Mouse (Mus musculus): ENCODE results near the gene Ccdc34. TPM values are rescaled to one million over a fixed set of nuclear protein-coding genes. Genes with fewer than 3 reads are reported as not detected.

Ccdc34 gene
- polyA plus RNA-seq, 1 experiment from 2014 or later: 53.8 TPM

DNA sequence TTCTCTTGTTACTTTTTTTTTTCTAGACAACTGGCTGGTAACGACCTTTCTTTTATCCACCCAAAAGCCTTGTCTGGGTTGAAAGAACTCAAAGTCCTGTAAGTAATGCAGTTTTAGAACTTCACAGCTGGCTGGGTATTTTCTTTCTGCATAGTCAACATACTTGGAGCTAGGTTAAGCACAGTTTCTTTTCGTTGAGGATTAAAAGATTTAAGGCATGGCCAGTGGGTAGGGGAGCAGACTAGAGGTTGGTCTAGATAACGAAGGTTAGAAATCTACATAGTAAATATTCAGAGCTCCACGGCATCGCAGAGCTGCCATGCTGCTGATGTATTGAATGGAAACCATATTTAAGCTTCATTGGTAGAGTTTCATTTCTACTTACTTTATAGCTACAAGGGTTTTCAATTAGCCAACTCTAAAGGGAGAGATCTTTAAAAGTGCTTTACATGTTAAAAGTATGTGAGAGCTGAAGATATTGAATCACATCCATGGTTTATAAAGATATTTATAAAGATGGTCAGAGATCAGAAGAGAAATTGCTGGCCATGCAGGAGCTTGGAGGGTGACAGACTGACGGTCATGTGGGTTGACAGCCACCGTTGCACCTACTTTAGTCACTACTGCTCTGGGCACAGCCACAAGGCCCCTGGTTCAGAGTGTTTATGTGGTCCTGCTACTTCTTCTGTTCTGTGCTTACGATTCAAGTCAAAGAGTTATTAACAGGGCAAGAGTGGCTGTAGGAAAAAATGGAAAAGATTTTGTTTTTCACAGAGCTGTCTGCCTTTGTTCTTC lies 27.7 kb upstream of the Ccdc34 start:
- H3K27ac ChIP-seq (ENCODE audit: low read length): peak overlapping the region; percentile 68
- no peaks in the 10 kb centered on the region for H3K36me3 ChIP-seq (ENCODE audit: control insufficient read depth, insufficient read depth, low read length)
- no peak for ATAC-seq (ENCODE audit: insufficient number of reproducible peaks, insufficient read depth, low FRiP score, low read depth)
- no peak overlapping the region for H3K4me3 ChIP-seq (ENCODE audit: low read depth, low read length)
- WGBS: 33% methylated on average over 8 of the region's 8 CpGs
- H3K9ac ChIP-seq (replicated peaks; ENCODE audit: low read depth, low read length): no peak overlapping the region
- no peak overlapping the region for H3K4me2 ChIP-seq (replicated peaks; ENCODE audit: low read depth, low read length)
- H3K9me3 ChIP-seq (ENCODE audit: control insufficient read depth, low read depth, low read length): no peaks in the 10 kb centered on the region
- H3K4me1 ChIP-seq (ENCODE audit: control insufficient read depth, insufficient read depth, low read length): peaks cover 50% of the 10 kb centered on the region
- no peaks in the 10 kb centered on the region for H3K27me3 ChIP-seq (ENCODE audit: control insufficient read depth, insufficient read depth, low read length)

DNA sequence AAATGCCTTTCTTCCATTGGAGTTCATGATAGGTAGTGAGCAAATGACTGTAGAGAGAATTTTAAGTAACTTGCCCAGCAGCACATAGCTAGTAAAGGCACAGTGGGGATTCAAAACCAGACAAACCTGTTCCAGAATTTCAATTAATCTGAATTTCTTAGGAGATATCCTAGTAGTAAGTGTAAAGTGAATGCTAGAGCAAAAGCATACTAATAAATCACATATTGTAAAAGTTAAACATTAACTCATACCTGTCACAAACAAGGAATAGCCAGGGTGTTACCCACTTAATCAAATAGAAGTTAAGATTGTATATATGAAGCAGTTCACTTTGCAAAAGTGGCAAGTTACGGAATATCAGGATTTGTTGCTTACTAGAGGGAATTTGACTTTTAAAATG lies 25.9 kb upstream of the Ccdc34 start:
- 77% methylated on average over 1 of the region's 1 CpGs for WGBS
- H3K4me3 ChIP-seq (ENCODE audit: low read depth, low read length): no peak overlapping the region
- H3K36me3 ChIP-seq (ENCODE audit: control insufficient read depth, insufficient read depth, low read length): no peaks in the 10 kb centered on the region
- H3K4me2 ChIP-seq (replicated peaks; ENCODE audit: low read depth, low read length): no peak overlapping the region
- H3K4me1 ChIP-seq (ENCODE audit: control insufficient read depth, insufficient read depth, low read length): peaks cover 41% of the 10 kb centered on the region
- no peaks in the 10 kb centered on the region for H3K27me3 ChIP-seq (ENCODE audit: control insufficient read depth, insufficient read depth, low read length)
- peak; percentile 60 for ATAC-seq (ENCODE audit: insufficient number of reproducible peaks, insufficient read depth, low FRiP score, low read depth)
- no peaks in the 10 kb centered on the region for H3K9me3 ChIP-seq (ENCODE audit: control insufficient read depth, low read depth, low read length)
- H3K9ac ChIP-seq (replicated peaks; ENCODE audit: low read depth, low read length): no peak overlapping the region
- H3K27ac ChIP-seq (ENCODE audit: low read length): no peak overlapping the region; the same call in 1 of the 2 replicates

DNA sequence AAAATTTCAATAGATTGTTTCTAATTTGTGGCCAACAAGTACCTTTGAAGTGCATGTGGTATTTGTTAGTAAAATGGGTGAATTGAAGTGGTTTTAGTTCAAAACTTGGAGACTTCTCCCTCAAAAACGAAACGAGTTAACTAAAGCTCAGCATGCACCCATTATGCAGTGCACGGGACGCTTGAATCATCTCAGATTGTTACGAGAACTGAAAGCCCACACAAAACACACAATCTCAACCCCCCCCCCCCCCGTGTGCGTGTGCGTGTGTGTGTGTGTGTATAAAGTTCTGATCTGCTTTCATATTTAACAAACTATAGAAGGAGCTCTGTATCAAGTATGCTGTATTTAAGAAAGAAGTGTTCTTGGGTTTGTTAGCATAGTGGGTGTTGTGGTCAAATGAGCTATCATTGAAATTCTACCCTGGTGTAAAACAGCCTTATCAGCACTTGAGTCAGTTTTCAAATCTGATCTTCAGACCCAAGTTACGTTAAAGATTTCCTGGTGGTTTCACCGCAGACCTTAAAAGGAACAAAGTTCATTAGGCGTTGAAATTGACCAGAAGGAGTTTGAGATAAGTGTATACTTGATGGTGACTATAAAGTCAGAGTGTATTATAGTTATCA lies 25.1 kb upstream of the Ccdc34 start:
- Histone ChIP-seq H3K4me2 (replicated peaks; ENCODE audit: low read depth, low read length) (no peak overlapping the region), H3K36me3 (ENCODE audit: control insufficient read depth, insufficient read depth, low read length) (no peaks in the 10 kb centered on the region), H3K9me3 (ENCODE audit: control insufficient read depth, low read depth, low read length) (no peaks in the 10 kb centered on the region), H3K27ac (ENCODE audit: low read length) (peak overlapping the region; percentile 36; the same call in 1 of the 2 replicates), H3K27me3 (ENCODE audit: control insufficient read depth, insufficient read depth, low read length) (no peaks in the 10 kb centered on the region), H3K4me1 (ENCODE audit: control insufficient read depth, insufficient read depth, low read length) (peaks cover 35% of the 10 kb centered on the region), H3K4me3 (ENCODE audit: low read depth, low read length) (no peak overlapping the region), H3K9ac (replicated peaks; ENCODE audit: low read depth, low read length) (no peak overlapping the region)
- 61% methylated on average over 11 of the region's 11 CpGs for WGBS
- peak; percentile 66 for ATAC-seq (ENCODE audit: insufficient number of reproducible peaks, insufficient read depth, low FRiP score, low read depth)

DNA sequence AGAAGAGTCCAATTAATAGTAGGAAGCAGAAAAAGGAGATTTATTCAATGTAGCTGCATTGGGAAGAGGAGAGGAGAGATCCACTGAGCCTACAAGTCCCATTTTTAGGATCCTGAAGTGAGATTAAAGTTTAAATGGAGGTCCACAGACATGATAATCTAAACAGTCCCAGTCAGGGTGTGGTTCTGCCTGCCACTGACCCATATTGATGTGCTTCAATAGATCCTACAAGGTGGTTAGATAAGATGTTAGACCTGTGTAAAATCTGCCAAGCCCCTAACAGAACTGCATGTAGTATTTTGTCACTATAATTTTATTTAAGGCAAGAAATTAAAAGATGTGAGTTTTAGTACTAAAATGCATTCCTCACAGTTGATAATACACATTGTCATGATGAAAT lies 24.2 kb upstream of the Ccdc34 start:
- ATAC-seq (ENCODE audit: insufficient number of reproducible peaks, insufficient read depth, low FRiP score, low read depth): no peak
- Histone ChIP-seq H3K27me3 (ENCODE audit: control insufficient read depth, insufficient read depth, low read length) (no peaks in the 10 kb centered on the region), H3K36me3 (ENCODE audit: control insufficient read depth, insufficient read depth, low read length) (no peaks in the 10 kb centered on the region), H3K9me3 (ENCODE audit: control insufficient read depth, low read depth, low read length) (no peaks in the 10 kb centered on the region), H3K9ac (replicated peaks; ENCODE audit: low read depth, low read length) (no peak overlapping the region), H3K4me1 (ENCODE audit: control insufficient read depth, insufficient read depth, low read length) (peaks cover 30% of the 10 kb centered on the region), H3K4me2 (replicated peaks; ENCODE audit: low read depth, low read length) (no peak overlapping the region), H3K27ac (ENCODE audit: low read length) (no peak overlapping the region), H3K4me3 (ENCODE audit: low read depth, low read length) (no peak overlapping the region)

DNA sequence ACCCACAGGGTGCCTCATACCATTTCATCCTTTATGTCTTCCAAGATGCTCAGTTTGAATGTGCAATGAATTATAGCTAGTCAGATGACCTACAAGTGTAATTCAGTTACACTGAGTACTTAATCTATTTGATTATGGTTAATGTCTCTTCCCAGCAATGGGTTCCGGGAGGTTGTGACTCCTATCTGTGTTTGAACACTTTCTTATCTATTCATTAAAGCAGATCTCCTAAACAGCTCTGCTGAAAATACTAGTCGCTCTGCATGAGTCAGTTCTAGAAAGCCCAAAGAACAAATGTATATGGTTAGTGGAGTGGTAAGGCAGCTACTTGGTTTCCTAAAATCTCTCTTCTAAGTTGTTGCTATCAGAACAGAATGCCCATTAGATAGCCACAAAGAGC lies 22.6 kb upstream of the Ccdc34 start:
- ATAC-seq (ENCODE audit: insufficient number of reproducible peaks, insufficient read depth, low FRiP score, low read depth): no peak
- Histone ChIP-seq H3K4me3 (ENCODE audit: low read depth, low read length) (no peak overlapping the region), H3K27ac (ENCODE audit: low read length) (no peak overlapping the region), H3K9ac (replicated peaks; ENCODE audit: low read depth, low read length) (no peak overlapping the region), H3K9me3 (ENCODE audit: control insufficient read depth, low read depth, low read length) (no peaks in the 10 kb centered on the region), H3K4me1 (ENCODE audit: control insufficient read depth, insufficient read depth, low read length) (peaks cover 17% of the 10 kb centered on the region), H3K4me2 (replicated peaks; ENCODE audit: low read depth, low read length) (no peak overlapping the region), H3K36me3 (ENCODE audit: control insufficient read depth, insufficient read depth, low read length) (peaks cover 6% of the 10 kb centered on the region; the same call in 1 of the 2 replicates), H3K27me3 (ENCODE audit: control insufficient read depth, insufficient read depth, low read length) (no peaks in the 10 kb centered on the region)
- WGBS: 37% methylated on average over 2 of the region's 2 CpGs

DNA sequence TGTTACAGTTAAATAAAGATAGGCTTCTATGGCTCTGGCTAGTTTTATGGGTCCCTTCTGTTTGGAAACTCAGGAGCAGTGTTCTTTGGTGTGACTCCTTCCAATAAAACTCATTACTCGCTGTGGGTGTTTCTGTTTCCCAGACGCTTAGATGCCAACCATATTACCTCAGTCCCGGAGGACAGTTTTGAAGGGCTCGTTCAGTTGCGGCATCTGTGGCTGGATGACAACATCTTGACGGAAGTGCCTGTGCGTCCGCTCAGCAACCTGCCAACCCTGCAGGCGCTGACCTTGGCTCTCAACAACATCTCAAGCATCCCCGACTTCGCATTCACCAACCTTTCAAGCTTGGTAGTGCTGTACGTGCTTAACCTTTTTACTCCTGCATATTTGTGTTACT lies 21.2 kb upstream of the Ccdc34 start:
- ATAC-seq (ENCODE audit: insufficient number of reproducible peaks, insufficient read depth, low FRiP score, low read depth): no peak
- no peak overlapping the region for H3K27ac ChIP-seq (ENCODE audit: low read length)
- 79% methylated on average over 12 of the region's 12 CpGs for WGBS

DNA sequence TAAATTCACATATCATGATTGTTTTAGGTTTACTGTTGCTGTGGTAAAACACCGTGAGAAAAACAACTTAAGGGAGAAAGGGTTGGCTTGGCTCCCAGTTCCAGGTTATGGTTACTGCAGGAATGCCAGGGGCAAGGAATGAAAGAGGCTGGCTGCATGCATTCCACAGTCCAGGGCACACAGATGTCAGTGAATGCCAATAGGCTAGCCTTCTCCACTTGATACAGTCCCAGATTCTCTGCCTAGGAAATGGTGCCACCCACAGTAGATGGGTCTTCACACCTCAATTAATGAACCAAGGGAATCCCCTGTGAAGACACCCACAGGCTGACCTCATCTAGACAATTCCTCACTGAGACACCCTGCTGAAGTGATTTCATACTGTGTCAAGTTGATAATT lies 12.9 kb upstream of the Ccdc34 start:
- H3K36me3 ChIP-seq (ENCODE audit: control insufficient read depth, insufficient read depth, low read length): peaks cover 32% of the 10 kb centered on the region
- H3K4me1 ChIP-seq (ENCODE audit: control insufficient read depth, insufficient read depth, low read length): no peaks in the 10 kb centered on the region
- H3K9me3 ChIP-seq (ENCODE audit: control insufficient read depth, low read depth, low read length): no peaks in the 10 kb centered on the region
- WGBS: 62% methylated on average over 1 of the region's 1 CpGs
- H3K4me3 ChIP-seq (ENCODE audit: low read depth, low read length): no peak overlapping the region
- H3K4me2 ChIP-seq (replicated peaks; ENCODE audit: low read depth, low read length): no peak overlapping the region
- no peak overlapping the region for H3K9ac ChIP-seq (replicated peaks; ENCODE audit: low read depth, low read length)
- H3K27ac ChIP-seq (ENCODE audit: low read length): no peak overlapping the region
- no peak for ATAC-seq (ENCODE audit: insufficient number of reproducible peaks, insufficient read depth, low FRiP score, low read depth)
- no peaks in the 10 kb centered on the region for H3K27me3 ChIP-seq (ENCODE audit: control insufficient read depth, insufficient read depth, low read length)

More for the DNA sequence above, 21.2 kb upstream of the Ccdc34 start:
- Histone ChIP-seq H3K9ac (replicated peaks; ENCODE audit: low read depth, low read length) (no peak overlapping the region), H3K36me3 (ENCODE audit: control insufficient read depth, insufficient read depth, low read length) (peaks cover 9% of the 10 kb centered on the region), H3K4me2 (replicated peaks; ENCODE audit: low read depth, low read length) (no peak overlapping the region), H3K27me3 (ENCODE audit: control insufficient read depth, insufficient read depth, low read length) (no peaks in the 10 kb centered on the region), H3K4me1 (ENCODE audit: control insufficient read depth, insufficient read depth, low read length) (peaks cover 9% of the 10 kb centered on the region), H3K9me3 (ENCODE audit: control insufficient read depth, low read depth, low read length) (no peaks in the 10 kb centered on the region), H3K4me3 (ENCODE audit: low read depth, low read length) (no peak overlapping the region)

DNA sequence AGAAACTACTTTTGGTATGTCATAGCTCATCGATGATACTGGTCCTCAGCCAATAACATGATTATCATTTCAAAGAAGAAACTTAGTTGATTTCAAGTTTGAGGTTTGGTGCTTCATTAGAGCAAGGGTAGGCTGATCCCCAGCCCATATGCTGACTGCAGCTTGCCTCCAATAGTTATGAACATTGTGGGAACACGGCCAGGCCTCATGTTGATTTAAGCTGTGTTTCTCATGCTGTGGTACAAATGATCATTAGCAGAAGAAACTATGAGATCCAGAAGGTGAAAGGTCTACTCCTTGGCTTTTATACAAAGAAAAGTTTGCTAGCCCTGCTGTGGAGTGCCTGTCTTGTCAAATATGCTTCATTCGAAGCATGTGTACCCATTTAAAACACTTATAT lies 12.5 kb upstream of the Ccdc34 start:
- no peak for ATAC-seq (ENCODE audit: insufficient number of reproducible peaks, insufficient read depth, low FRiP score, low read depth)
- no peak overlapping the region for H3K9ac ChIP-seq (replicated peaks; ENCODE audit: low read depth, low read length)

More for the DNA sequence above, 12.5 kb upstream of the Ccdc34 start:
- Histone ChIP-seq H3K36me3 (ENCODE audit: control insufficient read depth, insufficient read depth, low read length) (peaks cover 32% of the 10 kb centered on the region), H3K4me3 (ENCODE audit: low read depth, low read length) (no peak overlapping the region), H3K9me3 (ENCODE audit: control insufficient read depth, low read depth, low read length) (no peaks in the 10 kb centered on the region), H3K27ac (ENCODE audit: low read length) (no peak overlapping the region), H3K4me2 (replicated peaks; ENCODE audit: low read depth, low read length) (no peak overlapping the region), H3K27me3 (ENCODE audit: control insufficient read depth, insufficient read depth, low read length) (no peaks in the 10 kb centered on the region), H3K4me1 (ENCODE audit: control insufficient read depth, insufficient read depth, low read length) (no peaks in the 10 kb centered on the region)
- 64% methylated on average over 3 of the region's 3 CpGs for WGBS
